Mouse (Mus musculus): ENCODE results near the gene Gyg. TPM values are rescaled to one million over a fixed set of nuclear protein-coding genes. Genes with fewer than 3 reads are reported as not detected.
"Not testable (repeated sequence)": the region's sequence is repeated elsewhere in the genome, so short reads cannot be mapped to it uniquely, and the experiment has no call there.

Gene Gyg
- polyA plus RNA-seq, 1 experiment = 29.2 TPM

DNA sequence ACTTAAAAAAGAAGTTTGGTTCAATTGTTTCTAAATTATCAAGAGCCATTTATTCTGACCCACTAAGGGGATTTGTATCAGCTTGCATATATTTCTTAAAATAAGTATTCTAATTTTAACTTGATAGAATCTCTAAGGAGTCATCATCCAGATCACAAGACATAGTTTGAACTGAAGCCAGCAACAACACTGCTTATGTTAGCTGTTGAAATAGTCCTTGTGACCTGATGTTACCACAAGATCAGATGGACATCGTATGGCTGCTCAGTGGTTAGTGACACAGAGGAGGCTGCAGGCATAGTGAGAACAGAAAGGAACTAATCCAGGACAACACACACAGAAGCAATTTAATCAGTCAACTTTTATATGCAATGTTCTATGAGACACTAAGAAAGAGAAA lies 22.4 kb downstream of the Gyg start:
- TF ChIP-seq CTCF (conservative IDR thresholded peaks at IDR 0.05; ENCODE audit: insufficient read depth, insufficient read length, low read depth, low read length) (no peak), POLR2A (IDR thresholded peaks at IDR 0.05; ENCODE audit: low read depth, low read length) (no peak)
- DNase-seq = peak; percentile 28
- no peak overlapping the region for H3K27ac ChIP-seq (ENCODE audit: insufficient read depth, low read depth, low read length)

DNA sequence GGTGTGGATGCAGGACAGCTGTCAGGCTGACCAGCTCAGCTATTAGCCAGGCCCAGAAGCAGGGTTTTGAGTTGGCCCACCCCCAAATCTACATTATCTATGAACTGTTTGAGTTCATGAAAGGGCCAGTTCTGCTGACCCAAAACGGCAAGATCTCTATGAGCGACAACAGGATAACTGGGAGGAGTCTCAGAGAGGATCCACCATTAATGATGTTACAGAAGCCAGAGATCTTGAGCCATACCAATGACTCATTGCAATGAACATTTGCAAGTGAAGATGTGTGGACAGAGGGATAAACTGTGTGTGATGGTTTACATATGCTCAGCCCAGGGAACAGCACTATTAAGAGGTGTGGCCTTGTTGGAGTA lies 23.8 kb downstream of the Gyg start:
- Histone ChIP-seq H3K27ac (ENCODE audit: insufficient read depth, low read depth, low read length) (no peak overlapping the region), H3K36me3 (ENCODE audit: control insufficient read depth, insufficient read depth, low read length) (no peaks in the 10 kb centered on the region; the same call in none of the 2 replicates), H3K4me3 (ENCODE audit: insufficient read depth, low read depth, low read length) (no peak overlapping the region), H3K4me1 (ENCODE audit: control insufficient read depth, insufficient read depth, low read length) (no peaks in the 10 kb centered on the region), H3K27me3 (replicated peaks; ENCODE audit: control insufficient read depth, insufficient read depth, low read length) (no peaks in the 10 kb centered on the region)
- DNase-seq = no peak
- TF ChIP-seq POLR2A (IDR thresholded peaks at IDR 0.05; ENCODE audit: low read depth, low read length) = no peak
- TF ChIP-seq CTCF (conservative IDR thresholded peaks at IDR 0.05; ENCODE audit: insufficient read depth, insufficient read length, low read depth, low read length) = no peak
- 89% methylated on average over 2 of the region's 2 CpGs for WGBS

More for the DNA sequence above, 22.4 kb downstream of the Gyg start:
- WGBS = 76% methylated on average over 1 of the region's 1 CpGs
- Histone ChIP-seq H3K4me3 (ENCODE audit: insufficient read depth, low read depth, low read length) (no peak overlapping the region), H3K4me1 (ENCODE audit: control insufficient read depth, insufficient read depth, low read length) (no peaks in the 10 kb centered on the region), H3K36me3 (ENCODE audit: control insufficient read depth, insufficient read depth, low read length) (no peaks in the 10 kb centered on the region; the same call in none of the 2 replicates), H3K27me3 (replicated peaks; ENCODE audit: control insufficient read depth, insufficient read depth, low read length) (no peaks in the 10 kb centered on the region)

DNA sequence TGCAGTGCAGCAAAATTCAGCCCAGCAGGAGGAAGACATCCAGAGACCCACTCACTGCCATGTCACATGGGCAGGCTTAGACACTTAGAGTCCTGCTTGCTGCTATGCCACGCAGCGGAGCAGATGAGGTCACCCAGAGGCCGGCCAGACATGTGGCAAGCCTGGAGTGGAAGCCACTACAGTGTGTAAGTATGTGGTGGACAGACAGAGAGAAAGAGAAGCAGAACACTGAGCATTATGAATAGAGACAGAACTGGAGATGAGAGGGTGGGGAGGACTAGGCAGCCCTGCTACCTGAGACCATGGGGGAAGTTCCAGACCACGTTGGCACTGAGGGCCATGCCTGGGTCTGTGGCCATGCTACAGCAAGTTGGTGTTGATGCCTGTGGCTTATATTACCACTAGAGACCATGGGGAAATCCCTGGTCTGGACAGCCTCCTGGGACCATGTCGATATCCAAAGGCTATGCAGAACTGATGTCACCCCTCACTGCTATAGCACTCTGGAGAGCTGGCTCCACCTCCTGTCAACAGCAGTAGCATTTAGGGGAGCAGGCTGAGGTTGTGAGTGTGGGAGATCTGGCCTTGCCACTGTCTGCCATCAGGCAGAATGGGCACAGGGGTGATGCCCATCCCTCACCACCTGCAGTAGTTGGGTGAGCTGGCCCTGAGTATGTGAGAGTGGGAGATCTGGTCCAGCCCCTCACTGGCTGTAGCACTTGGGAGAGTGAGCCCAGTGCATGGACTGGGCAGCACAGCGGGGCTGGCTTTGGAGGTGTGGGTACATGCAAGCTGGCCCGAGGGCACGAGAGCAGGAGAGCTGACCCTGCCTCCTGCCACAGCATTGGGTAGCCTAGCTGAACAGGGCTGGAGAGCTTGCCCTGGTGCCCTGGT lies 24.4 kb downstream of the Gyg start:
- Histone ChIP-seq H3K27me3 (replicated peaks; ENCODE audit: control insufficient read depth, insufficient read depth, low read length) (no peaks in the 10 kb centered on the region), H3K4me3 (ENCODE audit: insufficient read depth, low read depth, low read length) (no peak overlapping the region), H3K36me3 (ENCODE audit: control insufficient read depth, insufficient read depth, low read length) (no peaks in the 10 kb centered on the region; the same call in none of the 2 replicates), H3K4me1 (ENCODE audit: control insufficient read depth, insufficient read depth, low read length) (no peaks in the 10 kb centered on the region), H3K27ac (ENCODE audit: insufficient read depth, low read depth, low read length) (no peak overlapping the region)
- TF ChIP-seq POLR2A (IDR thresholded peaks at IDR 0.05; ENCODE audit: low read depth, low read length) (no peak), CTCF (conservative IDR thresholded peaks at IDR 0.05; ENCODE audit: insufficient read depth, insufficient read length, low read depth, low read length) (no peak)
- DNase-seq = no peak
- 92% methylated on average over 8 of the region's 8 CpGs for WGBS

DNA sequence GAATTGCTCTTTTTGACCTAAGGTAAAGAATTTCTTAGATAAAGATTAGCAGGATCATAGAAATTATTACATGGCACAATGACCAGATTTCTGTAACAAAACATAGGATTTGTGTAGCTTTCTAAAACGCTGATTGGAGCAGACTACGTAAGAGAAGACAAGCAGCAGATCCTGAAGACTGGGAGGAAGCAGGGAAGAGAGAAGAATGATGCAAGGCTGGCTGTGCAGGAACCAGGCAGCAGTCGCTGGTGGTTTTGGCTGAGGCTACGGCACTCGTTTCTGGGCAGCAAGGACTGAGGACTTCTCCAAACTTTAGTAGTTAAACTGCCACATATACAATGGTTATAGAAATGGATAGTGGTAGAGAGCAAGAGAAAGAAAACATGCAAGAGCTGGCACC lies 25.6 kb downstream of the Gyg start:
- 89% methylated on average over 5 of the region's 5 CpGs for WGBS
- TF ChIP-seq POLR2A (IDR thresholded peaks at IDR 0.05; ENCODE audit: low read depth, low read length) (no peak), CTCF (conservative IDR thresholded peaks at IDR 0.05; ENCODE audit: insufficient read depth, insufficient read length, low read depth, low read length) (no peak)

DNA sequence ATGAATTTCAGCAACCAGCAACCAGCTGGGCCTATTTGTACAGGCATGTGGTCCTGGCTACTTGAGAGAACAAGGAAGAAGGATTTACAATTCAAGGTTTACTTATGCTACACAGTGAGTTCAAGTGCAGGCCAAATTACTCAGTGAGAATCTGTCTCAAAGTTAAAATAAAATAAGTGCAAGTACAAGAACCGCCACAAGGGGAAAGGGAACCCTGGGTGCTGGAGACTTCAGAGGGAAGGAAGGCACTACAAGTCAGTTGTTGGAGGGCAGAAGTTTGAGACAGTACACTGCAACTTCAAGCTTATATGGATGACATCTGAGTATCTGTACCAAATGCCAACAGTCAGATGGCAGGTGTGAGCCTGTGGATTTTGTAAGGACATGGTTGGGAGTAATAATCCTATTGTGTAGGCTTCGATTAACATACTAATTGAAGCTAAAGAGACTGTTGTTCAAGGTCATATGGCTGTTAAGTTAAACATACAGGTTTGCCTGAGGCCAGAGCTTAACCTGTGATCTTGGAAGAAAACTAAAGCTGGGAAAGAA lies 28.0 kb downstream of the Gyg start:
- Histone ChIP-seq H3K4me3 (ENCODE audit: insufficient read depth, low read depth, low read length) (no peak overlapping the region), H3K27ac (ENCODE audit: insufficient read depth, low read depth, low read length) (no peak overlapping the region), H3K27me3 (replicated peaks; ENCODE audit: control insufficient read depth, insufficient read depth, low read length) (no peaks in the 10 kb centered on the region), H3K4me1 (ENCODE audit: control insufficient read depth, insufficient read depth, low read length) (no peaks in the 10 kb centered on the region), H3K36me3 (ENCODE audit: control insufficient read depth, insufficient read depth, low read length) (no peaks in the 10 kb centered on the region; the same call in none of the 2 replicates)
- DNase-seq = no peak
- 88% methylated on average over 2 of the region's 2 CpGs for WGBS
- no peak for TF ChIP-seq CTCF (conservative IDR thresholded peaks at IDR 0.05; ENCODE audit: insufficient read depth, insufficient read length, low read depth, low read length)
- no peak for TF ChIP-seq POLR2A (IDR thresholded peaks at IDR 0.05; ENCODE audit: low read depth, low read length)

More for the DNA sequence above, 25.6 kb downstream of the Gyg start:
- no peak for DNase-seq
- H3K36me3 ChIP-seq (ENCODE audit: control insufficient read depth, insufficient read depth, low read length) = no peaks in the 10 kb centered on the region; the same call in none of the 2 replicates
- no peaks in the 10 kb centered on the region for H3K4me1 ChIP-seq (ENCODE audit: control insufficient read depth, insufficient read depth, low read length)
- no peak overlapping the region for H3K4me3 ChIP-seq (ENCODE audit: insufficient read depth, low read depth, low read length)
- no peak overlapping the region for H3K27ac ChIP-seq (ENCODE audit: insufficient read depth, low read depth, low read length)
- no peaks in the 10 kb centered on the region for H3K27me3 ChIP-seq (replicated peaks; ENCODE audit: control insufficient read depth, insufficient read depth, low read length)

DNA sequence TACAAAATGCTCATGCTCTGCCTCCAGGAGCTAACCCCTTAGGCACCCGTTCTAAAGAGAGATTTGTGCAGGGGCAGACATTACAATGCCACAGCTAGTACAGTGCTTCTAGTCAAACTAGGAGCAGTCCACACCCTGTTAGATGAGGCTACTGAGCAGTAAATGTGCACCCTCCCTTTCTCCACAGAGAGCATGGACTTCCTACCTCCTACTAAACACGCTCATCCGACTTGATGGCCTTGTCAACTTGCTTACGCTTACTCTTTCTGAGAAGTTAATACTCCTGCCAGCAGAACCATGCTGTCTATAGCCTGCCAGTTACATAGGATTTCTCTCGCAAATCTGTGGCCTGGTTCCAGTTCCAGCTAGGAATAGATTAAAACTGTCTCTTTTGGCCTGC lies 29.5 kb downstream of the Gyg start:
- no peaks in the 10 kb centered on the region for H3K27me3 ChIP-seq (replicated peaks; ENCODE audit: control insufficient read depth, insufficient read depth, low read length)
- no peak for TF ChIP-seq POLR2A (IDR thresholded peaks at IDR 0.05; ENCODE audit: low read depth, low read length)
- TF ChIP-seq CTCF (conservative IDR thresholded peaks at IDR 0.05; ENCODE audit: insufficient read depth, insufficient read length, low read depth, low read length) = no peak
- H3K4me1 ChIP-seq (ENCODE audit: control insufficient read depth, insufficient read depth, low read length) = no peaks in the 10 kb centered on the region
- no peak overlapping the region for H3K4me3 ChIP-seq (ENCODE audit: insufficient read depth, low read depth, low read length)
- no peaks in the 10 kb centered on the region; the same call in none of the 2 replicates for H3K36me3 ChIP-seq (ENCODE audit: control insufficient read depth, insufficient read depth, low read length)
- WGBS = 93% methylated on average over 5 of the region's 5 CpGs
- DNase-seq = no peak
- no peak overlapping the region for H3K27ac ChIP-seq (ENCODE audit: insufficient read depth, low read depth, low read length)

DNA sequence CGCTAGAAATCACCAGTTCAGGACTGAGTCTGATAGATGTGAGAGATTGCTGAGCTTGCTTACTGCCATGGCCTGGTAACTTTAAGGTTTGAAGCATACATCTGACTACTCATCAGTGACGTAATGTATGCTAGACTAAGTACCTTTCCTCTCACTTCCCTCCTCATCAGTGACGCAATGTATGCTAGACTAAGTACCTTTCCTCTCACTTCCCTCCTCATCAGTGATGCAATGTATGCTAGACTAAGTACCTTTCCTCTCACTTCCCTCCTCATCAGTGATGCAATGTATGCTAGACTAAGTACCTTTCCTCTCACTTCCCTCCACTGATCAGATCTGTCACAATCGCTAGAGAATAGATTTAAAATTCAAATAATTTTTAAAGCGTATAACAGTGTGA lies 33.5 kb downstream of the Gyg start:
- H3K4me1 ChIP-seq (ENCODE audit: control insufficient read depth, insufficient read depth, low read length); H3K4me3 ChIP-seq (ENCODE audit: insufficient read depth, low read depth, low read length): not testable (repeated sequence)
- 92% methylated on average over 5 of the region's 5 CpGs for WGBS

More for the DNA sequence above, 33.5 kb downstream of the Gyg start:
- DNase-seq; H3K36me3 ChIP-seq (ENCODE audit: control insufficient read depth, insufficient read depth, low read length); H3K27ac ChIP-seq (ENCODE audit: insufficient read depth, low read depth, low read length); H3K27me3 ChIP-seq (replicated peaks; ENCODE audit: control insufficient read depth, insufficient read depth, low read length): not testable (repeated sequence)
